Mouse (Mus musculus): Measurements from ENCODE around the gene Adh1. TPM values are rescaled to one million over a fixed set of nuclear protein-coding genes. Genes with fewer than 3 reads are reported as not detected.

Gene Adh1
- 10 to 100 TPM; 43.1 to 64.6 TPM for total RNA-seq (2021)
- long read RNA-seq, experiment 1, transcript Adh1-201 (9 exons, 1,492 nt): major isoform, 55 of 59 reads
- long read RNA-seq, experiment 1, partial matches to known transcripts: 2 of 59 reads
- long read RNA-seq, experiment 1, other reads (novel, unspliced or antisense): 2 of 59 reads
- long read RNA-seq, experiment 2, transcript Adh1-201 (9 exons, 1,492 nt): major isoform, 27 of 29 reads
- long read RNA-seq, experiment 2, partial matches to known transcripts: 2 of 29 reads
- long read RNA-seq, experiment 2, other reads (novel, unspliced or antisense): 0 of 29 reads

GRCm38 (mm10) chr3:138260721-138261669 is at the start of gene Adh1:
Gene Adh1, plus strand, starts transcription at chr3:138260991.
- intact Hi-C loops (cut with DNase I): no loop called here
- no peak for DNase-seq

GRCm38 (mm10) chr3:138212431-138212951 is 48.3 kb upstream of the Adh1 start:
- intact Hi-C loops (cut with DNase I): no loop called here

GRCm38 (mm10) chr3:138215395-138215989 is 45.3 kb upstream of the Adh1 start:
- no peak for DNase-seq
- intact Hi-C loops (cut with DNase I): no loop called here

More at GRCm38 (mm10) chr3:138212431-138212951, 48.3 kb upstream of the Adh1 start:
- DNase-seq: no peak

- intact Hi-C loops (cut with DNase I): no loop called here
- no peak for DNase-seq
Measured at GRCm38 (mm10) chr3:138216091-138216490, 44.7 kb upstream of the Adh1 start.

GRCm38 (mm10) chr3:138217631-138218264 is 43.0 kb upstream of the Adh1 start, which contains the start of gene Adh7:
Gene Adh7, plus strand, starts transcription at chr3:138217760.
- no peak for DNase-seq
- intact Hi-C loops (cut with DNase I): no loop called here

- intact Hi-C loops (cut with DNase I): no loop called here
Measured at GRCm38 (mm10) chr3:138221116-138221515, 39.7 kb upstream of the Adh1 start.

GRCm38 (mm10) chr3:138222511-138222910 is 38.3 kb upstream of the Adh1 start:
- intact Hi-C loops (cut with DNase I): loop anchor here (2.0 kb wide), 2 partner anchors 24 to 210 kb away; no protein-coding TSS in a partner anchor

More at GRCm38 (mm10) chr3:138221116-138221515, 39.7 kb upstream of the Adh1 start:
- DNase-seq: no peak

GRCm38 (mm10) chr3:138222952-138223351 is 37.8 kb upstream of the Adh1 start:
- intact Hi-C loops (cut with DNase I): loop anchor here (1.0 to 2.0 kb wide), 3 partner anchors 24 to 210 kb away; no protein-coding TSS in a partner anchor
- peak; percentile 67 to 80 for DNase-seq

More at GRCm38 (mm10) chr3:138222511-138222910, 38.3 kb upstream of the Adh1 start:
- no peak for DNase-seq

GRCm38 (mm10) chr3:138224363-138224954 is 36.3 kb upstream of the Adh1 start:
- intact Hi-C loops (cut with DNase I): no loop called here
- no peak for DNase-seq

GRCm38 (mm10) chr3:138225331-138225730 is 35.5 kb upstream of the Adh1 start:
- no peak for DNase-seq
- intact Hi-C loops (cut with DNase I): no loop called here

- DNase-seq: peak in 1 of 2 experiments; percentile 11
- intact Hi-C loops (cut with DNase I): no loop called here
Measured at GRCm38 (mm10) chr3:138225853-138226252, 34.9 kb upstream of the Adh1 start.

GRCm38 (mm10) chr3:138226476-138226875 is 34.3 kb upstream of the Adh1 start:
- DNase-seq: no peak
- intact Hi-C loops (cut with DNase I): no loop called here

GRCm38 (mm10) chr3:138227082-138227481 is 33.7 kb upstream of the Adh1 start:
- intact Hi-C loops (cut with DNase I): no loop called here
- DNase-seq: no peak

GRCm38 (mm10) chr3:138227782-138228181 is 33.0 kb upstream of the Adh1 start:
- DNase-seq: no peak
- intact Hi-C loops (cut with DNase I): no loop called here

- intact Hi-C loops (cut with DNase I): no loop called here
- DNase-seq: no peak
Measured at GRCm38 (mm10) chr3:138229448-138229847, 31.3 kb upstream of the Adh1 start.

GRCm38 (mm10) chr3:138230266-138230665 is 30.5 kb upstream of the Adh1 start:
- intact Hi-C loops (cut with DNase I): no loop called here
- no peak for DNase-seq

GRCm38 (mm10) chr3:138231531-138231930 is 29.3 kb upstream of the Adh1 start:
- no peak for DNase-seq
- intact Hi-C loops (cut with DNase I): no loop called here

GRCm38 (mm10) chr3:138236546-138237163 is 24.1 kb upstream of the Adh1 start:
- no peak for DNase-seq
- intact Hi-C loops (cut with DNase I): loop anchor here (5.0 kb wide), 2 partner anchors 111 to 171 kb away; no protein-coding TSS in a partner anchor

GRCm38 (mm10) chr3:138238046-138238445 is 22.7 kb upstream of the Adh1 start:
- intact Hi-C loops (cut with DNase I): loop anchor here (5.0 kb wide), 2 partner anchors 109 to 169 kb away; no protein-coding TSS in a partner anchor
- DNase-seq: no peak

Data from heart, postnatal 14 days (tissue).